Mouse (Mus musculus): ENCODE data around the gene Klf15. TPM values are rescaled to one million over a fixed set of nuclear protein-coding genes. Genes with fewer than 3 reads are reported as not detected.

Klf15 gene
- 11.8 and 12.6 TPM in 2 replicates for polyA plus RNA-seq (2012; rRNA removed)

GRCm38 (mm10) chr6:90462181-90462706, at the start of gene Klf15:
Gene Klf15 (plus strand): TSS chr6:90462576.
- peak; percentile 80 for DNase-seq (ENCODE audit: low read depth)
- TF ChIP-seq POLR2A (IDR thresholded peaks at IDR 0.05; ENCODE audit: borderline replicate concordance, extremely low read depth, insufficient read depth, insufficient read length, poor library complexity, severe bottlenecking) (peak; percentile 38; the same call in 1 of the 2 replicates), CTCF (IDR thresholded peaks at IDR 0.05; ENCODE audit: borderline replicate concordance, extremely low read depth, insufficient read depth, insufficient read length) (no peak)

- TF ChIP-seq POLR2A (IDR thresholded peaks at IDR 0.05; ENCODE audit: borderline replicate concordance, extremely low read depth, insufficient read depth, insufficient read length, poor library complexity, severe bottlenecking) (no peak), CTCF (IDR thresholded peaks at IDR 0.05; ENCODE audit: borderline replicate concordance, extremely low read depth, insufficient read depth, insufficient read length) (peak; percentile 97)
- DNase-seq (ENCODE audit: low read depth), result peak; percentile 94
These were observed 39.8 kb upstream of the Klf15 start for GRCm38 (mm10) chr6:90422565-90422964.

- TF ChIP-seq CTCF (IDR thresholded peaks at IDR 0.05; ENCODE audit: borderline replicate concordance, extremely low read depth, insufficient read depth, insufficient read length) (no peak), POLR2A (IDR thresholded peaks at IDR 0.05; ENCODE audit: borderline replicate concordance, extremely low read depth, insufficient read depth, insufficient read length, poor library complexity, severe bottlenecking) (no peak)
- DNase-seq (ENCODE audit: low read depth), result no peak
These were observed 37.0 kb upstream of the Klf15 start for GRCm38 (mm10) chr6:90425361-90425760.

- DNase-seq (ENCODE audit: low read depth), result no peak
- TF ChIP-seq POLR2A (IDR thresholded peaks at IDR 0.05; ENCODE audit: borderline replicate concordance, extremely low read depth, insufficient read depth, insufficient read length, poor library complexity, severe bottlenecking) (no peak), CTCF (IDR thresholded peaks at IDR 0.05; ENCODE audit: borderline replicate concordance, extremely low read depth, insufficient read depth, insufficient read length) (no peak)
These were observed 36.4 kb upstream of the Klf15 start for GRCm38 (mm10) chr6:90426003-90426402.

- TF ChIP-seq CTCF (IDR thresholded peaks at IDR 0.05; ENCODE audit: borderline replicate concordance, extremely low read depth, insufficient read depth, insufficient read length) (peak; percentile 75; the same call in 1 of the 2 replicates), POLR2A (IDR thresholded peaks at IDR 0.05; ENCODE audit: borderline replicate concordance, extremely low read depth, insufficient read depth, insufficient read length, poor library complexity, severe bottlenecking) (no peak)
- peak; percentile 88 for DNase-seq (ENCODE audit: low read depth)
These were observed 33.9 kb upstream of the Klf15 start, which contains the start of gene Cfap100 for GRCm38 (mm10) chr6:90428380-90428974. Gene Cfap100 (minus strand): TSS chr6:90428797.

GRCm38 (mm10) chr6:90429911-90430310, 32.5 kb upstream of the Klf15 start:
- DNase-seq (ENCODE audit: low read depth), result no peak
- TF ChIP-seq CTCF (IDR thresholded peaks at IDR 0.05; ENCODE audit: borderline replicate concordance, extremely low read depth, insufficient read depth, insufficient read length), result no peak
- TF ChIP-seq POLR2A (IDR thresholded peaks at IDR 0.05; ENCODE audit: borderline replicate concordance, extremely low read depth, insufficient read depth, insufficient read length, poor library complexity, severe bottlenecking), result no peak

GRCm38 (mm10) chr6:90431487-90431886, 30.9 kb upstream of the Klf15 start:
- TF ChIP-seq CTCF (IDR thresholded peaks at IDR 0.05; ENCODE audit: borderline replicate concordance, extremely low read depth, insufficient read depth, insufficient read length) (no peak), POLR2A (IDR thresholded peaks at IDR 0.05; ENCODE audit: borderline replicate concordance, extremely low read depth, insufficient read depth, insufficient read length, poor library complexity, severe bottlenecking) (no peak)
- peak; percentile 35 for DNase-seq (ENCODE audit: low read depth)

- TF ChIP-seq POLR2A (IDR thresholded peaks at IDR 0.05; ENCODE audit: borderline replicate concordance, extremely low read depth, insufficient read depth, insufficient read length, poor library complexity, severe bottlenecking), result no peak
- TF ChIP-seq CTCF (IDR thresholded peaks at IDR 0.05; ENCODE audit: borderline replicate concordance, extremely low read depth, insufficient read depth, insufficient read length), result no peak
- no peak for DNase-seq (ENCODE audit: low read depth)
These were observed 27.7 kb upstream of the Klf15 start for GRCm38 (mm10) chr6:90434687-90435086.

- TF ChIP-seq CTCF (IDR thresholded peaks at IDR 0.05; ENCODE audit: borderline replicate concordance, extremely low read depth, insufficient read depth, insufficient read length), result peak; percentile 80
- TF ChIP-seq POLR2A (IDR thresholded peaks at IDR 0.05; ENCODE audit: borderline replicate concordance, extremely low read depth, insufficient read depth, insufficient read length, poor library complexity, severe bottlenecking), result no peak
- peak; percentile 84 for DNase-seq (ENCODE audit: low read depth)
These were observed 27.2 kb upstream of the Klf15 start for GRCm38 (mm10) chr6:90435195-90435618.

GRCm38 (mm10) chr6:90436192-90436907, 26.0 kb upstream of the Klf15 start:
- DNase-seq (ENCODE audit: low read depth), result no peak
- TF ChIP-seq POLR2A (IDR thresholded peaks at IDR 0.05; ENCODE audit: borderline replicate concordance, extremely low read depth, insufficient read depth, insufficient read length, poor library complexity, severe bottlenecking), result no peak
- no peak for TF ChIP-seq CTCF (IDR thresholded peaks at IDR 0.05; ENCODE audit: borderline replicate concordance, extremely low read depth, insufficient read depth, insufficient read length)

- TF ChIP-seq CTCF (IDR thresholded peaks at IDR 0.05; ENCODE audit: borderline replicate concordance, extremely low read depth, insufficient read depth, insufficient read length) (no peak), POLR2A (IDR thresholded peaks at IDR 0.05; ENCODE audit: borderline replicate concordance, extremely low read depth, insufficient read depth, insufficient read length, poor library complexity, severe bottlenecking) (no peak)
- no peak for DNase-seq (ENCODE audit: low read depth)
These were observed 25.3 kb upstream of the Klf15 start for GRCm38 (mm10) chr6:90437041-90437440.
